Mouse (Mus musculus): ENCODE data around the gene Pigw. TPM values are rescaled to one million over a fixed set of nuclear protein-coding genes. Genes with fewer than 3 reads are reported as not detected.

Gene Pigw
- total RNA-seq, 2 experiments from 2014 or later, result 10.2 to 14.5 TPM

- peak; percentile 82 for ATAC-seq (replicated peaks; ENCODE audit: low FRiP score, low TSS enrichment, poor library complexity, severe bottlenecking)
Measured at GRCm38 (mm10) chr11:84828516-84829399, 51.3 kb downstream of the Pigw start, which contains the start of gene Dhrs11. Gene Dhrs11, minus strand, starts transcription at chr11:84828994.

GRCm38 (mm10) chr11:84827901-84828503, 52.1 kb downstream of the Pigw start:
- ATAC-seq (replicated peaks; ENCODE audit: low FRiP score, low TSS enrichment, poor library complexity, severe bottlenecking), result no peak

GRCm38 (mm10) chr11:84827492-84827891, 52.6 kb downstream of the Pigw start:
- no peak for ATAC-seq (replicated peaks; ENCODE audit: low FRiP score, low TSS enrichment, poor library complexity, severe bottlenecking)

Other genes with a start within 250 kb of the Pigw start
- 15.6 and 20.8 TPM in 2 replicates for gene Mrm1, start 60.8 kb downstream of the Pigw start, total RNA-seq (2014; fragmentation: Nextera tagmentation)
- 7.3 and 10.7 TPM in 2 replicates for gene Mrm1, start 60.8 kb downstream of the Pigw start, total RNA-seq (2017)
- gene Dhrs11, start 51.3 kb downstream of the Pigw start, total RNA-seq (2014; fragmentation: Nextera tagmentation), result 48.3 and 77.1 TPM in 2 replicates
- gene Dhrs11, start 51.3 kb downstream of the Pigw start, total RNA-seq (2017), result 22.0 and 43.6 TPM in 2 replicates
- gene Ggnbp2, start 9.5 kb downstream of the Pigw start, total RNA-seq (2014; fragmentation: Nextera tagmentation), result 91.1 and 108 TPM in 2 replicates
- 155 and 184 TPM in 2 replicates for gene Ggnbp2, start 9.5 kb downstream of the Pigw start, total RNA-seq (2017)
- gene Myo19, start 137 bp downstream of the Pigw start, total RNA-seq (2014; fragmentation: Nextera tagmentation), result 15.2 and 24.5 TPM in 2 replicates
- 3.5 and 10.3 TPM in 2 replicates for gene Myo19, start 137 bp downstream of the Pigw start, total RNA-seq (2017)
- gene Znhit3, start 36.1 kb upstream of the Pigw start, total RNA-seq (2014; fragmentation: Nextera tagmentation), result 32.7 and 51.7 TPM in 2 replicates
- 31.9 and 41.2 TPM in 2 replicates for gene Znhit3, start 36.1 kb upstream of the Pigw start, total RNA-seq (2017)
- gene Car4, start 77.5 kb upstream of the Pigw start, total RNA-seq (2014; fragmentation: Nextera tagmentation), result not detected in 2 replicates
- not detected in 2 replicates for gene Car4, start 77.5 kb upstream of the Pigw start, total RNA-seq (2017)